Mouse (Mus musculus) right cerebral cortex, postnatal 36 days (tissue): ENCODE results near the gene Cadps.

Source experiments
- DNase-seq, 2 experiments: peaks; one replicate each; pipeline ENCODE4 v3.0.0; 2022; ENCODE audit warnings: low spot score in 2 of 2, mixed read lengths in 1 of 2

The Cadps gene

GRCm38 (mm10) chr14:12822491-12823219 is at the start of gene Cadps:
Gene Cadps, minus strand, starts transcription at chr14:12823079.
- peak; percentile 76 to 79 for DNase-seq

GRCm38 (mm10) chr14:12869605-12870004 is 46.7 kb upstream of the Cadps start:
- no peak for DNase-seq

- DNase-seq: peak in 1 of 2 experiments; percentile 30
These were observed 42.4 kb upstream of the Cadps start for GRCm38 (mm10) chr14:12865258-12865657.

- DNase-seq: no peak
These were observed 21.0 kb upstream of the Cadps start for GRCm38 (mm10) chr14:12843860-12844259.

GRCm38 (mm10) chr14:12839471-12839870 is 16.6 kb upstream of the Cadps start:
- DNase-seq: no peak

- no peak for DNase-seq
These were observed 16.1 kb upstream of the Cadps start for GRCm38 (mm10) chr14:12838949-12839348.

- no peak for DNase-seq
These were observed 15.4 kb upstream of the Cadps start for GRCm38 (mm10) chr14:12838323-12838722.

GRCm38 (mm10) chr14:12837902-12838301 is 15.0 kb upstream of the Cadps start:
- DNase-seq: no peak

GRCm38 (mm10) chr14:12823781-12824180 is 902 bp upstream of the Cadps start:
- no peak for DNase-seq

- peak; percentile 59 for DNase-seq
These were observed 918 bp downstream of the Cadps start for GRCm38 (mm10) chr14:12821831-12822490.

- no peak for DNase-seq
These were observed 1.6 kb downstream of the Cadps start for GRCm38 (mm10) chr14:12821156-12821813.

GRCm38 (mm10) chr14:12820149-12820548 is 2.7 kb downstream of the Cadps start:
- no peak for DNase-seq

GRCm38 (mm10) chr14:12818442-12818841 is 4.4 kb downstream of the Cadps start:
- peak in 1 of 2 experiments; percentile 17 for DNase-seq

GRCm38 (mm10) chr14:12812072-12812471 is 10.8 kb downstream of the Cadps start:
- DNase-seq: no peak

GRCm38 (mm10) chr14:12802995-12803394 is 19.9 kb downstream of the Cadps start:
- no peak for DNase-seq

GRCm38 (mm10) chr14:12801100-12801499 is 21.8 kb downstream of the Cadps start:
- no peak for DNase-seq

- DNase-seq: no peak
These were observed 24.0 kb downstream of the Cadps start for GRCm38 (mm10) chr14:12798926-12799325.

GRCm38 (mm10) chr14:12784296-12784695 is 38.6 kb downstream of the Cadps start:
- no peak for DNase-seq

GRCm38 (mm10) chr14:12780016-12780415 is 42.9 kb downstream of the Cadps start:
- DNase-seq: peak in 1 of 2 experiments; percentile 45

GRCm38 (mm10) chr14:12777990-12778389 is 44.9 kb downstream of the Cadps start:
- DNase-seq: peak; percentile 43 to 64

- DNase-seq: no peak
These were observed 54.0 kb downstream of the Cadps start for GRCm38 (mm10) chr14:12768870-12769269.

GRCm38 (mm10) chr14:12753237-12753636 is 69.6 kb downstream of the Cadps start:
- peak in 1 of 2 experiments; percentile 14 for DNase-seq

- DNase-seq: no peak
These were observed 71.1 kb downstream of the Cadps start for GRCm38 (mm10) chr14:12751821-12752220.
